Mouse (Mus musculus): Measurements from ENCODE around the gene Hs3st3a1. TPM values are rescaled to one million over a fixed set of nuclear protein-coding genes. Genes with fewer than 3 reads are reported as not detected.

Hs3st3a1 gene
- polyA plus RNA-seq (2014; fragmentation: Nextera tagmentation; extraction: Ambion mirVana): 4.6 and 5.5 TPM in 2 replicates

DNA sequence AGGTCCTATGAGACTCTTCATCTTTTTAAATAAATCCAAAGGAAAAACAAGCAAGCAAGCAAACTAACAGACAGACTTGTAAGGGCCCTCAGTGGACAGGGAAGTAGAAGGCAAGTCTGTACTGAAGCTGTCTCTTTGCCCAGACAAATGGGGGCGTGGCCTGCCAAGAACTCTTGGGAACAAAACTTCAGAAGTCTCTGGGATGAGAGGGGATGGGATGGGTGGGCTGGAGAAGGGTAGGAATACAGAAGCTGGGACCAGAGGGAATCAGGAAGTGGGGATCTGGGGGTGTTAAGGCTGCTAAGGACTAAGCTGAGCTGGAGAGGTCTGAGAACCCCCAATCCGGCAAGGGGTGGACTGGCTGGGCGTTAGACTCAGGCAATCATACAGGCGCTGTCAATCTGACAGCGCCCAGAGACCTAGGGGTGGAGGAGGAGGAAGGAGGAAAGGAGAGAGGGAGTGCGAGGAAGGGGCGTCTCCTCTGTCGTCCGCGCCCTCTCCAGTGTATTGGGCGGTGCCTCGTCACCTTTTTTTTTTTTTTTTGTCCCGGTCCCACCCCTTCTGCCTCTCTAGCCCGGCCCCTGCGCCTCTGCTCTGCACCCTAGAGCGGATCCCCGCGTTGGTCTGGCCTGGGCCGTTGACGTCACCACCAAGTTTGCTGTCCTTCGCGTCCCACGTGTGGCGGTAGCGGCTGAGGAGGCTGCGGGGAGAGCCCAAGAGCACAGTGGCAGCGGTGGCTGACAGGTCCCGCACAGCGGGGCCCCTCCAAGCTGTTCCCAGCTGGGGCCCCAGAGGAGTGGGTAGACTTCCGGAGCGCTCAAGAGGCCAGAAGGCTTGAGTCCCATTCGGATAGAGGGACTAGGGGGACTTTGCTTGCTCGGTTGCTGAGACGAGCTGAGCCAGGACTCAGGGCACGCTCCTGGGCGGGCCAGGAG is at the start of gene Hs3st3a1:
Gene Hs3st3a1 (plus strand): TSS at position 722 of the 935 bp plus-strand sequence.
- ATAC-seq (ENCODE audit: insufficient number of reproducible peaks, low FRiP score, low TSS enrichment, low read depth): peak; percentile 84
- Histone ChIP-seq H3K4me2 (ENCODE audit: low read depth, severe bottlenecking) (peak within 1 kb of the TSS; percentile 98), H3K4me3 (ENCODE audit: low read depth, low read length) (peak within 1 kb of the TSS; percentile 70), H3K9me3 (ENCODE audit: control insufficient read depth, low read length) (no peaks in the 10 kb centered on the region), H3K4me1 (ENCODE audit: control insufficient read depth, insufficient read depth, low read length) (peaks cover 10% of the 10 kb centered on the region; the same call in 1 of the 2 replicates), H3K9ac (ENCODE audit: low read length) (peak within 1 kb of the TSS; percentile 91), H3K36me3 (ENCODE audit: control insufficient read depth, insufficient read depth, low read length) (no peaks in the 10 kb centered on the region), H3K27ac (replicated peaks; ENCODE audit: low read depth, low read length) (peak within 1 kb of the TSS; percentile 23), H3K27me3 (ENCODE audit: control insufficient read depth, insufficient read depth, low read length) (0 out of 2 replicates have a peak, but pooled peaks cover 2% of the 10 kb centered on the region)
- WGBS: under 1% methylated on average over 28 of the region's 36 CpGs
- no peak for DNase-seq (ENCODE audit: low spot score)

DNA sequence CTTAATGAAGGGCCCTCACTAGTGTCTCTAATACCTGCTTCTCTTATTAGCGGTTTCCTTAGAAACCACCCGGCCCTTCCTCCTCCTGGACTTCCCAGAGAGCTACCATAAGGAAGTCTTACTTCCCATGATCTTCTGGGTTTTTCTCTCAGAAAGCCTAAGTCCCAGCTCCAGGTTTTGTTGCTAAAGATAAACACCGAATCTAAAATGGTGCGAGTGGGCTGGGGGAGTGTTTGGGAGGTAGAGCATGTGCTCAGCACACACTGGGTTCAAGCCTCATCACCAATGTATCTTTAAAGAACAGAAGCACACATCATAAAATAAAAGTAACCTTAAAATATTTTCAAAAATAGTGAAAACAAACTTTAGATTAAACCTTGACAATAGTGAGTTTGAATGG is 48.8 kb upstream of the Hs3st3a1 start:
- no peaks in the 10 kb centered on the region for H3K27me3 ChIP-seq (ENCODE audit: control insufficient read depth, insufficient read depth, low read length)
- H3K4me2 ChIP-seq (ENCODE audit: low read depth, severe bottlenecking): no peak overlapping the region
- H3K27ac ChIP-seq (replicated peaks; ENCODE audit: low read depth, low read length): no peak overlapping the region
- 91% methylated on average over 4 of the region's 4 CpGs for WGBS
- ATAC-seq (ENCODE audit: insufficient number of reproducible peaks, low FRiP score, low TSS enrichment, low read depth) (no peak), DNase-seq (ENCODE audit: low spot score) (no peak)
- no peak overlapping the region for H3K4me3 ChIP-seq (ENCODE audit: low read depth, low read length)
- no peaks in the 10 kb centered on the region for H3K36me3 ChIP-seq (ENCODE audit: control insufficient read depth, insufficient read depth, low read length)
- H3K4me1 ChIP-seq (ENCODE audit: control insufficient read depth, insufficient read depth, low read length): no peaks in the 10 kb centered on the region
- no peak overlapping the region for H3K9ac ChIP-seq (ENCODE audit: low read length)
- H3K9me3 ChIP-seq (ENCODE audit: control insufficient read depth, low read length): no peaks in the 10 kb centered on the region

- Histone ChIP-seq H3K4me1 (ENCODE audit: control insufficient read depth, insufficient read depth, low read length) (no peaks in the 10 kb centered on the region), H3K27ac (replicated peaks; ENCODE audit: low read depth, low read length) (no peak overlapping the region), H3K4me3 (ENCODE audit: low read depth, low read length) (no peak overlapping the region), H3K36me3 (ENCODE audit: control insufficient read depth, insufficient read depth, low read length) (no peaks in the 10 kb centered on the region), H3K9me3 (ENCODE audit: control insufficient read depth, low read length) (no peaks in the 10 kb centered on the region), H3K9ac (ENCODE audit: low read length) (no peak overlapping the region), H3K4me2 (ENCODE audit: low read depth, severe bottlenecking) (no peak overlapping the region), H3K27me3 (ENCODE audit: control insufficient read depth, insufficient read depth, low read length) (no peaks in the 10 kb centered on the region)
- 6% methylated on average over 7 of the region's 7 CpGs for WGBS
- DNase-seq (ENCODE audit: low spot score): no peak
- ATAC-seq (ENCODE audit: insufficient number of reproducible peaks, low FRiP score, low TSS enrichment, low read depth): no peak
Measured at GRCm38 (mm10) chr11:64396331-64396881, 38.7 kb upstream of the Hs3st3a1 start.

DNA sequence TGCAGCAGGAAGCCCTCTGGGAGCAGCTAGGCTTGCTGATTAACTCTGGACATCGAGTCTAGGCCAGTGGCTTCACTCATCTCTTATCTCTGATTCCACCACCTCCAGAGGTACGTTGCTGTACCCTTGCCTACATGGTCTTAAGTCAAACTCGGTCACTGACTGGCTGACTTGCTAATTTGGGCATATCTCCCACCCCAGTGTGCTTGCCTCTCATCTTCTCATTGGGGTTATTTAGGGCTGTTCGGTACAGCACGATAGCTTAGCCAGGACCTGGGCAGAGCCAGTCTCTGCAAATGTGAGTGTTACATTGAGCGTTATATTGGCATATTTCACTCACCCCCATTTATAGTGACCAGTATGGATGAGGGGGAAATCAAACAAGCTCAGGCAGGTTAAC is 38.2 kb upstream of the Hs3st3a1 start:
- Histone ChIP-seq H3K9me3 (ENCODE audit: control insufficient read depth, low read length) (no peaks in the 10 kb centered on the region), H3K4me3 (ENCODE audit: low read depth, low read length) (no peak overlapping the region), H3K4me2 (ENCODE audit: low read depth, severe bottlenecking) (no peak overlapping the region), H3K4me1 (ENCODE audit: control insufficient read depth, insufficient read depth, low read length) (no peaks in the 10 kb centered on the region), H3K27ac (replicated peaks; ENCODE audit: low read depth, low read length) (no peak overlapping the region), H3K27me3 (ENCODE audit: control insufficient read depth, insufficient read depth, low read length) (no peaks in the 10 kb centered on the region), H3K9ac (ENCODE audit: low read length) (no peak overlapping the region), H3K36me3 (ENCODE audit: control insufficient read depth, insufficient read depth, low read length) (no peaks in the 10 kb centered on the region)
- ATAC-seq (ENCODE audit: insufficient number of reproducible peaks, low FRiP score, low TSS enrichment, low read depth) (no peak), DNase-seq (ENCODE audit: low spot score) (no peak)
- 57% methylated on average over 6 of the region's 6 CpGs for WGBS

DNA sequence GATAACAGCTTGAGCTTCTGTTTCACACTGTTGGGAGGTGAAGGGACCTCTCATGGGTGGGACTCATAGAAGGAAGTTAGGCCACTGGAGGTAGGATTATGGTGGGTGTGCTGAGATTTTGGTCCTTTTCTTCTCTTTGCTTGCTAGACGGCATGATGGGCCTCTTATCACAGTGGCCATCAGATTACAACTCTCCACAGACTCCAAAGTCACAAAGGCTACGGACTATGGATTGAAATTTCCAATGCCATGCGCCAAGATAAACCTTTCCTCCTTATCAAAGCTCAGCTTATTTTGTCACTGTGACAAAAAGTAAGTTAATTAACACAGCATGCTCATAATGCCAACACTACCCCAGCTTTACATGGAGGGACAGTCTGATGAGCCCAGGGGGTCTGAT is 37.5 kb upstream of the Hs3st3a1 start:
- ATAC-seq (ENCODE audit: insufficient number of reproducible peaks, low FRiP score, low TSS enrichment, low read depth): no peak
- H3K9me3 ChIP-seq (ENCODE audit: control insufficient read depth, low read length): no peaks in the 10 kb centered on the region
- H3K27ac ChIP-seq (replicated peaks; ENCODE audit: low read depth, low read length): no peak overlapping the region
- H3K4me3 ChIP-seq (ENCODE audit: low read depth, low read length): no peak overlapping the region
- no peaks in the 10 kb centered on the region for H3K36me3 ChIP-seq (ENCODE audit: control insufficient read depth, insufficient read depth, low read length)
- no peak for DNase-seq (ENCODE audit: low spot score)
- H3K27me3 ChIP-seq (ENCODE audit: control insufficient read depth, insufficient read depth, low read length): no peaks in the 10 kb centered on the region
- 90% methylated on average over 3 of the region's 3 CpGs for WGBS
- no peak overlapping the region for H3K9ac ChIP-seq (ENCODE audit: low read length)
- no peaks in the 10 kb centered on the region for H3K4me1 ChIP-seq (ENCODE audit: control insufficient read depth, insufficient read depth, low read length)
- no peak overlapping the region for H3K4me2 ChIP-seq (ENCODE audit: low read depth, severe bottlenecking)

GRCm38 (mm10) chr11:64400534-64401093 is 34.5 kb upstream of the Hs3st3a1 start:
- Histone ChIP-seq H3K4me3 (ENCODE audit: low read depth, low read length) (no peak overlapping the region), H3K27ac (replicated peaks; ENCODE audit: low read depth, low read length) (no peak overlapping the region), H3K4me2 (ENCODE audit: low read depth, severe bottlenecking) (no peak overlapping the region), H3K27me3 (ENCODE audit: control insufficient read depth, insufficient read depth, low read length) (no peaks in the 10 kb centered on the region), H3K9ac (ENCODE audit: low read length) (no peak overlapping the region), H3K36me3 (ENCODE audit: control insufficient read depth, insufficient read depth, low read length) (no peaks in the 10 kb centered on the region), H3K4me1 (ENCODE audit: control insufficient read depth, insufficient read depth, low read length) (no peaks in the 10 kb centered on the region), H3K9me3 (ENCODE audit: control insufficient read depth, low read length) (no peaks in the 10 kb centered on the region)
- 69% methylated on average over 6 of the region's 6 CpGs for WGBS
- ATAC-seq (ENCODE audit: insufficient number of reproducible peaks, low FRiP score, low TSS enrichment, low read depth): no peak
- no peak for DNase-seq (ENCODE audit: low spot score)

GRCm38 (mm10) chr11:64418969-64419368 is 16.2 kb upstream of the Hs3st3a1 start:
- no peaks in the 10 kb centered on the region for H3K4me1 ChIP-seq (ENCODE audit: control insufficient read depth, insufficient read depth, low read length)
- H3K4me2 ChIP-seq (ENCODE audit: low read depth, severe bottlenecking): no peak overlapping the region
- H3K4me3 ChIP-seq (ENCODE audit: low read depth, low read length): no peak overlapping the region
- DNase-seq (ENCODE audit: low spot score): no peak
- no peak overlapping the region for H3K9ac ChIP-seq (ENCODE audit: low read length)
- H3K9me3 ChIP-seq (ENCODE audit: control insufficient read depth, low read length): 0 out of 2 replicates have a peak, but pooled peaks cover 2% of the 10 kb centered on the region
- no peaks in the 10 kb centered on the region for H3K36me3 ChIP-seq (ENCODE audit: control insufficient read depth, insufficient read depth, low read length)
- no peak for ATAC-seq (ENCODE audit: insufficient number of reproducible peaks, low FRiP score, low TSS enrichment, low read depth)
- no peaks in the 10 kb centered on the region for H3K27me3 ChIP-seq (ENCODE audit: control insufficient read depth, insufficient read depth, low read length)
- 84% methylated on average over 1 of the region's 1 CpGs for WGBS
- no peak overlapping the region for H3K27ac ChIP-seq (replicated peaks; ENCODE audit: low read depth, low read length)
